Mouse (Mus musculus): ENCODE data around the gene Shisal1. TPM values are rescaled to one million over a fixed set of nuclear protein-coding genes. Genes with fewer than 3 reads are reported as not detected.

Gene Shisal1
- polyA plus RNA-seq, 2 experiments, result 5.8 to 7.7 TPM

GRCm38 (mm10) chr15:84455286-84455685 lies 8.4 kb upstream of the Shisal1 start:
- H3K36me3 ChIP-seq (ENCODE audit: control insufficient read depth, insufficient read depth, low read length), result no peaks in the 10 kb centered on the region
- H3K9ac ChIP-seq (ENCODE audit: low read depth, low read length, severe bottlenecking), result no peak overlapping the region
- no peak for TF ChIP-seq POLR2A (IDR thresholded peaks at IDR 0.05; ENCODE audit: borderline replicate concordance, extremely low read depth, insufficient read depth, insufficient read length)
- H3K27me3 ChIP-seq (ENCODE audit: control insufficient read depth, insufficient read depth, low read length), result 0 out of 2 replicates have a peak, but pooled peaks cover 6% of the 10 kb centered on the region
- peaks cover 7% of the 10 kb centered on the region for H3K4me1 ChIP-seq (ENCODE audit: control insufficient read depth, insufficient read depth, low read length)
- no peak overlapping the region for H3K27ac ChIP-seq (replicated peaks; ENCODE audit: low read depth, low read length)
- ATAC-seq (ENCODE audit: low FRiP score, low read depth) (no peak), DNase-seq (ENCODE audit: low spot score) (no peak)
- WGBS, result 87% methylated on average over 6 of the region's 6 CpGs
- no peak overlapping the region for H3K4me2 ChIP-seq (replicated peaks; ENCODE audit: low read depth, low read length, severe bottlenecking)
- H3K4me3 ChIP-seq (replicated peaks; ENCODE audit: low read length), result no peak overlapping the region
- H3K9me3 ChIP-seq (ENCODE audit: control insufficient read depth, low read length), result no peaks in the 10 kb centered on the region

- H3K4me2 ChIP-seq (replicated peaks; ENCODE audit: low read depth, low read length, severe bottlenecking), result no peak overlapping the region
- TF ChIP-seq POLR2A (IDR thresholded peaks at IDR 0.05; ENCODE audit: borderline replicate concordance, extremely low read depth, insufficient read depth, insufficient read length), result no peak
- H3K27me3 ChIP-seq (ENCODE audit: control insufficient read depth, insufficient read depth, low read length), result peaks cover 16% of the 10 kb centered on the region; the same call in 1 of the 2 replicates
- 86% methylated on average over 2 of the region's 2 CpGs for WGBS
- peaks cover 10% of the 10 kb centered on the region for H3K4me1 ChIP-seq (ENCODE audit: control insufficient read depth, insufficient read depth, low read length)
- no peaks in the 10 kb centered on the region for H3K36me3 ChIP-seq (ENCODE audit: control insufficient read depth, insufficient read depth, low read length)
- ATAC-seq (ENCODE audit: low FRiP score, low read depth) (no peak), DNase-seq (ENCODE audit: low spot score) (no peak)
- H3K9ac ChIP-seq (ENCODE audit: low read depth, low read length, severe bottlenecking), result no peak overlapping the region
- no peak overlapping the region for H3K27ac ChIP-seq (replicated peaks; ENCODE audit: low read depth, low read length)
- no peak overlapping the region for H3K4me3 ChIP-seq (replicated peaks; ENCODE audit: low read length)
- no peaks in the 10 kb centered on the region for H3K9me3 ChIP-seq (ENCODE audit: control insufficient read depth, low read length)
Measured at GRCm38 (mm10) chr15:84453091-84453490, 6.2 kb upstream of the Shisal1 start.

DNA sequence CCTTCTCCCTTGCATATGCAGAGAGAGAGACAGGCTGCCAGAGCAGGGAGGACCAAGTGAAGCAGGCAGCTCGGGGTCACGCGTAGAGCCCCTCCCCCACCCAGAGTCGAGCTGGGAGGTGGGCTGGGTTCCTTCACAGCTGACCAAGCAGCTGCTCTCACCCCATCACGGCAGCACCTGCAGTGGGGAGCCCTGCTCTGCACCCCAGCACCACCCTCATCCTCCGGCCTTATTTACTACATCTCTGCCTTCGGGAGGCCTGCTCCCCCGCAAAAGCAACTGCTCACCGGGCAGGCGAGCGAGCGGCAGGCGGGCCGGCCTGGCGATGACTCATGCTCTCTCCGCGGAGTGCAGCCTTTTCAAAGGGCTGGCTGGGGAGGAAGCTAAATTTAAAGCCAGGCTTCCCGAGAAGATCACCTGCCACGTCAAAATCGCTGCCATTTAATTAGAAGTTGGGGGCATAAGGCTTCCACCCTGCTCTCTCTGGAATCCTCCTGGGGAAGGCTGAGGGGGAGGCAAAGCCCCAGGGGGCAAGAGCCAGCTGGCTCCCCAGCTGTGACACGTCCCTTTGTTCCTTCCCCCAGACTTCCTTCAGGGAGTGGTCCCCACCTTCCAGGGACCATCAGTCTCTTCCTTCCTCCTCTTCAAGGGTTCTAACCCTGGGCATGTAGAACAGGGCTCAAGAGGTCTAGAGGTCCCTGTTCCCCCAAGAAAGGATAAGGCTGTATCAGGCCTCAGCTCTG lies 3.7 kb upstream of the Shisal1 start:
- peak overlapping the region; percentile 40 for H3K4me2 ChIP-seq (replicated peaks; ENCODE audit: low read depth, low read length, severe bottlenecking)
- peaks cover 33% of the 10 kb centered on the region for H3K27me3 ChIP-seq (ENCODE audit: control insufficient read depth, insufficient read depth, low read length)
- 7% methylated on average over 21 of the region's 21 CpGs for WGBS
- DNase-seq (ENCODE audit: low spot score), result peak; percentile 27
- H3K9me3 ChIP-seq (ENCODE audit: control insufficient read depth, low read length), result no peaks in the 10 kb centered on the region
- peak; percentile 63 for ATAC-seq (ENCODE audit: low FRiP score, low read depth)
- TF ChIP-seq POLR2A (IDR thresholded peaks at IDR 0.05; ENCODE audit: borderline replicate concordance, extremely low read depth, insufficient read depth, insufficient read length), result no peak
- H3K4me1 ChIP-seq (ENCODE audit: control insufficient read depth, insufficient read depth, low read length), result peaks cover 10% of the 10 kb centered on the region
- H3K36me3 ChIP-seq (ENCODE audit: control insufficient read depth, insufficient read depth, low read length), result no peaks in the 10 kb centered on the region
- H3K27ac ChIP-seq (replicated peaks; ENCODE audit: low read depth, low read length), result no peak overlapping the region
- H3K9ac ChIP-seq (ENCODE audit: low read depth, low read length, severe bottlenecking), result peak overlapping the region; percentile 36; the same call in 1 of the 2 replicates
- peak overlapping the region; percentile 14; the same call in 1 of the 2 replicates for H3K4me3 ChIP-seq (replicated peaks; ENCODE audit: low read length)

- peak overlapping the region; percentile 52 for H3K4me3 ChIP-seq (replicated peaks; ENCODE audit: low read length)
- no peaks in the 10 kb centered on the region for H3K9me3 ChIP-seq (ENCODE audit: control insufficient read depth, low read length)
- H3K27me3 ChIP-seq (ENCODE audit: control insufficient read depth, insufficient read depth, low read length), result peaks cover 40% of the 10 kb centered on the region
- H3K36me3 ChIP-seq (ENCODE audit: control insufficient read depth, insufficient read depth, low read length), result no peaks in the 10 kb centered on the region
- ATAC-seq (ENCODE audit: low FRiP score, low read depth) (no peak; the same call in 1 of the 2 replicates), DNase-seq (ENCODE audit: low spot score) (peak; percentile 12)
- TF ChIP-seq POLR2A (IDR thresholded peaks at IDR 0.05; ENCODE audit: borderline replicate concordance, extremely low read depth, insufficient read depth, insufficient read length), result no peak
- peaks cover 15% of the 10 kb centered on the region for H3K4me1 ChIP-seq (ENCODE audit: control insufficient read depth, insufficient read depth, low read length)
- H3K4me2 ChIP-seq (replicated peaks; ENCODE audit: low read depth, low read length, severe bottlenecking), result peak overlapping the region; percentile 93
- peak overlapping the region; percentile 60 for H3K9ac ChIP-seq (ENCODE audit: low read depth, low read length, severe bottlenecking)
- WGBS, result 2% methylated on average over 46 of the region's 99 CpGs
- H3K27ac ChIP-seq (replicated peaks; ENCODE audit: low read depth, low read length), result no peak overlapping the region
Measured at GRCm38 (mm10) chr15:84445812-84446716, 833 bp downstream of the Shisal1 start.

- H3K27ac ChIP-seq (replicated peaks; ENCODE audit: low read depth, low read length), result no peak overlapping the region
- H3K9me3 ChIP-seq (ENCODE audit: control insufficient read depth, low read length), result no peaks in the 10 kb centered on the region
- no peak overlapping the region for H3K4me3 ChIP-seq (replicated peaks; ENCODE audit: low read length)
- ATAC-seq (ENCODE audit: low FRiP score, low read depth), result peak; percentile 19; the same call in 1 of the 2 replicates
- H3K36me3 ChIP-seq (ENCODE audit: control insufficient read depth, insufficient read depth, low read length), result no peaks in the 10 kb centered on the region
- no peak overlapping the region for H3K9ac ChIP-seq (ENCODE audit: low read depth, low read length, severe bottlenecking)
- WGBS, result 29% methylated on average over 7 of the region's 7 CpGs
- peaks cover 6% of the 10 kb centered on the region; the same call in 1 of the 2 replicates for H3K4me1 ChIP-seq (ENCODE audit: control insufficient read depth, insufficient read depth, low read length)
- no peak overlapping the region for H3K4me2 ChIP-seq (replicated peaks; ENCODE audit: low read depth, low read length, severe bottlenecking)
- H3K27me3 ChIP-seq (ENCODE audit: control insufficient read depth, insufficient read depth, low read length), result peaks cover 31% of the 10 kb centered on the region
- no peak for TF ChIP-seq POLR2A (IDR thresholded peaks at IDR 0.05; ENCODE audit: borderline replicate concordance, extremely low read depth, insufficient read depth, insufficient read length)
- peak; percentile 54 for DNase-seq (ENCODE audit: low spot score)
Measured at GRCm38 (mm10) chr15:84444181-84444580, 2.7 kb downstream of the Shisal1 start.

Measured in limb, embryonic 14.5 days (tissue).